Mouse (Mus musculus) limb, embryonic 12.5 days (tissue): ENCODE measurements around the gene Pgls. TPM values are rescaled to one million over a fixed set of nuclear protein-coding genes. Genes with fewer than 3 reads are reported as not detected.

ENCODE experiments used
- ATAC-seq: fragments of 200-750 bp; cut with Nextera tagmentation; 2 replicates; pipeline ENCODE4 v1.8.0; 2017; ENCODE audit warnings: low read depth, moderate TSS enrichment; ENCODE audit not compliant: insufficient number of reproducible peaks, insufficient read depth, low FRiP score, low TSS enrichment
- H3K27ac ChIP-seq: fragments of 300-500 bp; sonication (generic); 2 replicates; pipeline ENCODE4 v1.5.1; 2016; ENCODE audit warnings: mild to moderate bottlenecking, moderate library complexity
- H3K27me3 ChIP-seq: fragments of 300-500 bp; sonication (generic); 2 replicates; pipeline ENCODE4 v1.6.1; 2016; ENCODE audit warnings: mild to moderate bottlenecking, moderate library complexity
- H3K36me3 ChIP-seq: fragments of 300-500 bp; sonication (generic); 2 replicates; pipeline ENCODE4 v1.6.1; 2016; ENCODE audit warnings: mild to moderate bottlenecking, moderate library complexity
- H3K4me1 ChIP-seq: fragments of 300-500 bp; sonication (generic); replicated peaks from 2 replicates; pipeline ENCODE4 v1.6.1; 2016
- H3K4me2 ChIP-seq: fragments of 300-500 bp; sonication (generic); 2 replicates; pipeline ENCODE4 v1.6.1; 2016; ENCODE audit warnings: mild to moderate bottlenecking, moderate library complexity
- H3K4me3 ChIP-seq: fragments of 300-500 bp; sonication (generic); replicated peaks from 2 replicates; pipeline ENCODE4 v1.5.1; 2016; ENCODE audit warnings: mild to moderate bottlenecking
- H3K9ac ChIP-seq: fragments of 300-500 bp; sonication (generic); replicated peaks from 2 replicates; pipeline ENCODE4 v1.6.1; 2016; ENCODE audit warnings: mild to moderate bottlenecking, moderate library complexity
- H3K9me3 ChIP-seq: fragments of 300-500 bp; sonication (generic); 2 replicates; pipeline ENCODE4 v1.6.1; 2016; ENCODE audit warnings: mild to moderate bottlenecking, moderate library complexity
- WGBS: fragments of 180-500 bp; shearing (Covaris S2); methylation state at CpG from one replicate; pipeline ENCODE4 v1.1.7; 2016; 5-methylcytosine and 5-hydroxymethylcytosine counted together
- polyA plus RNA-seq: library from polyadenylated mRNA; unstranded; fragments of >200 nt; fragmentation: Nextera tagmentation; extraction: Ambion mirVana; gene quantifications from 2 replicates; pipeline ENCODE4 v1.2.1, GENCODE M21; 2016

The Pgls gene
- polyA plus RNA-seq, 1 experiment from 2014 or later = 243 TPM

GRCm38 (mm10) chr8:71598841-71599240, 6.9 kb downstream of the Pgls start:
- no peaks in the 10 kb centered on the region for H3K9me3 ChIP-seq
- 0 out of 2 replicates have a peak overlapping the region, but pooled peaks have one; percentile 8 for H3K9ac ChIP-seq
- no peak for ATAC-seq
- H3K27ac ChIP-seq = no peak overlapping the region
- H3K36me3 ChIP-seq = peaks cover 14% of the 10 kb centered on the region
- no peak overlapping the region for H3K4me2 ChIP-seq
- peaks cover 44% of the 10 kb centered on the region for H3K27me3 ChIP-seq
- 89% methylated on average over 5 of the region's 5 CpGs for WGBS
- H3K4me1 ChIP-seq = peaks cover 27% of the 10 kb centered on the region
- H3K4me3 ChIP-seq = no peak overlapping the region

- H3K27ac ChIP-seq = no peak overlapping the region
- peak overlapping the region; percentile 45 for H3K4me3 ChIP-seq
- WGBS = 2% methylated on average over 65 of the region's 65 CpGs
- peaks cover 51% of the 10 kb centered on the region for H3K27me3 ChIP-seq
- peaks cover 17% of the 10 kb centered on the region for H3K4me1 ChIP-seq
- peak overlapping the region; percentile 78 for H3K4me2 ChIP-seq
- H3K9me3 ChIP-seq = no peaks in the 10 kb centered on the region
- H3K9ac ChIP-seq = peak overlapping the region; percentile 56
- 0 out of 2 replicates have a peak, but pooled peaks cover 7% of the 10 kb centered on the region for H3K36me3 ChIP-seq
- ATAC-seq = peak; percentile 27
Measured at GRCm38 (mm10) chr8:71601939-71602665, 10.1 kb downstream of the Pgls start.

GRCm38 (mm10) chr8:71602666-71603334, 10.8 kb downstream of the Pgls start:
- Histone ChIP-seq H3K27ac (no peak overlapping the region), H3K4me1 (peaks cover 17% of the 10 kb centered on the region), H3K36me3 (0 out of 2 replicates have a peak, but pooled peaks cover 7% of the 10 kb centered on the region), H3K9me3 (no peaks in the 10 kb centered on the region), H3K4me3 (peak overlapping the region; percentile 45), H3K4me2 (peak overlapping the region; percentile 78), H3K27me3 (peaks cover 51% of the 10 kb centered on the region), H3K9ac (peak overlapping the region; percentile 56)
- under 1% methylated on average over 32 of the region's 32 CpGs for WGBS
- peak; percentile 79 for ATAC-seq

- peaks cover 17% of the 10 kb centered on the region for H3K4me1 ChIP-seq
- H3K9ac ChIP-seq = no peak overlapping the region
- H3K27ac ChIP-seq = no peak overlapping the region
- no peak overlapping the region for H3K4me3 ChIP-seq
- no peaks in the 10 kb centered on the region for H3K9me3 ChIP-seq
- no peak overlapping the region for H3K4me2 ChIP-seq
- 48% methylated on average over 7 of the region's 7 CpGs for whole genome bisulfite sequencing
- no peak for ATAC-seq
- H3K27me3 ChIP-seq = peaks cover 51% of the 10 kb centered on the region
- 0 out of 2 replicates have a peak, but pooled peaks cover 5% of the 10 kb centered on the region for H3K36me3 ChIP-seq
Measured at GRCm38 (mm10) chr8:71604021-71604420, 12.0 kb downstream of the Pgls start.

GRCm38 (mm10) chr8:71610822-71611651, 19.1 kb downstream of the Pgls start, which contains the start of gene Colgalt1:
Gene Colgalt1 (plus strand): TSS chr8:71610998.
- Histone ChIP-seq H3K9me3 (no peaks in the 10 kb centered on the region), H3K4me1 (peaks cover 11% of the 10 kb centered on the region), H3K36me3 (peaks cover 36% of the 10 kb centered on the region), H3K4me3 (peak within 1 kb of the TSS; percentile 97), H3K9ac (peak within 1 kb of the TSS; percentile 89), H3K27ac (peak within 1 kb of the TSS; percentile 88), H3K27me3 (no peaks in the 10 kb centered on the region), H3K4me2 (peak within 1 kb of the TSS; percentile 83)
- ATAC-seq = peak; percentile 99
- under 1% methylated on average over 82 of the region's 82 CpGs for WGBS

GRCm38 (mm10) chr8:71612141-71612540, 20.2 kb downstream of the Pgls start:
- peaks cover 11% of the 10 kb centered on the region for H3K4me1 ChIP-seq
- H3K36me3 ChIP-seq = peaks cover 46% of the 10 kb centered on the region
- peak overlapping the region; percentile 89 for H3K9ac ChIP-seq
- WGBS = 62% methylated on average over 5 of the region's 5 CpGs
- H3K27ac ChIP-seq = no peak overlapping the region
- H3K27me3 ChIP-seq = no peaks in the 10 kb centered on the region
- no peaks in the 10 kb centered on the region for H3K9me3 ChIP-seq
- H3K4me2 ChIP-seq = peak overlapping the region; percentile 83
- ATAC-seq = no peak
- H3K4me3 ChIP-seq = peak overlapping the region; percentile 97

GRCm38 (mm10) chr8:71613418-71613817, 21.4 kb downstream of the Pgls start:
- H3K9me3 ChIP-seq = no peaks in the 10 kb centered on the region
- 0 out of 2 replicates have a peak overlapping the region, but pooled peaks have one; percentile 17 for H3K27ac ChIP-seq
- WGBS = 47% methylated on average over 4 of the region's 4 CpGs
- H3K27me3 ChIP-seq = no peaks in the 10 kb centered on the region
- ATAC-seq = no peak
- H3K9ac ChIP-seq = no peak overlapping the region
- no peak overlapping the region for H3K4me3 ChIP-seq
- H3K4me1 ChIP-seq = peaks cover 11% of the 10 kb centered on the region
- H3K36me3 ChIP-seq = peaks cover 59% of the 10 kb centered on the region
- no peak overlapping the region for H3K4me2 ChIP-seq

- Histone ChIP-seq H3K27me3 (no peaks in the 10 kb centered on the region), H3K4me1 (no peaks in the 10 kb centered on the region), H3K9me3 (peaks cover 26% of the 10 kb centered on the region), H3K9ac (no peak overlapping the region), H3K27ac (no peak overlapping the region), H3K4me3 (no peak overlapping the region), H3K36me3 (peaks cover 98% of the 10 kb centered on the region), H3K4me2 (no peak overlapping the region)
- WGBS = 96% methylated on average over 2 of the region's 2 CpGs
- no peak for ATAC-seq
Measured at GRCm38 (mm10) chr8:71619786-71620185, 27.8 kb downstream of the Pgls start.

- H3K4me3 ChIP-seq = no peak overlapping the region
- H3K9ac ChIP-seq = no peak overlapping the region
- 83% methylated on average over 1 of the region's 1 CpGs for WGBS
- peaks cover 7% of the 10 kb centered on the region for H3K27me3 ChIP-seq
- no peak overlapping the region for H3K27ac ChIP-seq
- H3K9me3 ChIP-seq = peaks cover 26% of the 10 kb centered on the region
- H3K4me1 ChIP-seq = peaks cover 17% of the 10 kb centered on the region
- H3K36me3 ChIP-seq = peaks cover 64% of the 10 kb centered on the region
- no peak overlapping the region for H3K4me2 ChIP-seq
- ATAC-seq = no peak
Measured at GRCm38 (mm10) chr8:71625088-71625487, 33.1 kb downstream of the Pgls start.

- WGBS = 81% methylated on average over 9 of the region's 9 CpGs
- H3K9ac ChIP-seq = no peak overlapping the region
- H3K4me3 ChIP-seq = no peak overlapping the region
- no peak overlapping the region for H3K4me2 ChIP-seq
- peaks cover 19% of the 10 kb centered on the region for H3K4me1 ChIP-seq
- H3K36me3 ChIP-seq = peaks cover 47% of the 10 kb centered on the region
- H3K27ac ChIP-seq = no peak overlapping the region
- peaks cover 21% of the 10 kb centered on the region for H3K9me3 ChIP-seq
- peaks cover 23% of the 10 kb centered on the region for H3K27me3 ChIP-seq
- no peak for ATAC-seq
Measured at GRCm38 (mm10) chr8:71626753-71627152, 34.8 kb downstream of the Pgls start.
